Mouse (Mus musculus) embryonic facial prominence, embryonic 12.5 days (tissue): ENCODE results near the gene Gm44502. TPM values are rescaled to one million over a fixed set of nuclear protein-coding genes. Genes with fewer than 3 reads are reported as not detected.
A peak's percentile ranks its signal among the peaks of the same experiment; 100 is the strongest.

ENCODE experiments used
- ATAC-seq: fragments of 200-750 bp; cut with Nextera tagmentation; 2 replicates; pipeline ENCODE4 v1.8.0; 2017; ENCODE audit not compliant: insufficient number of reproducible peaks, insufficient read depth, low FRiP score, low TSS enrichment
- H3K27ac ChIP-seq: fragments of 300-500 bp; sonication (generic); 2 replicates; pipeline ENCODE4 v1.5.1; 2016; ENCODE audit warnings: mild to moderate bottlenecking
- H3K27me3 ChIP-seq: fragments of 300-500 bp; sonication (generic); 2 replicates; pipeline ENCODE4 v1.6.1; 2016; ENCODE audit warnings: mild to moderate bottlenecking, moderate library complexity
- H3K36me3 ChIP-seq: fragments of 300-500 bp; sonication (generic); 2 replicates; pipeline ENCODE4 v1.6.1; 2016; ENCODE audit warnings: mild to moderate bottlenecking
- H3K4me1 ChIP-seq: fragments of 300-500 bp; sonication (generic); 2 replicates; pipeline ENCODE4 v1.6.1; 2016
- H3K4me2 ChIP-seq: fragments of 300-500 bp; sonication (generic); replicated peaks from 2 replicates; pipeline ENCODE4 v1.6.1; 2016; ENCODE audit warnings: mild to moderate bottlenecking, moderate library complexity
- H3K4me3 ChIP-seq: fragments of 300-500 bp; sonication (generic); 2 replicates; pipeline ENCODE4 v1.5.1; 2016; ENCODE audit warnings: mild to moderate bottlenecking
- H3K9ac ChIP-seq: fragments of 300-500 bp; sonication (generic); 2 replicates; pipeline ENCODE4 v1.6.1; 2016; ENCODE audit warnings: mild to moderate bottlenecking, moderate library complexity
- H3K9me3 ChIP-seq: fragments of 300-500 bp; sonication (generic); 2 replicates; pipeline ENCODE4 v1.6.1; 2016; ENCODE audit warnings: mild to moderate bottlenecking, moderate library complexity
- WGBS: fragments of 180-500 bp; shearing (Covaris S2); methylation state at CpG from one replicate; pipeline ENCODE4 v1.1.7; 2016; 5-methylcytosine and 5-hydroxymethylcytosine counted together
- polyA plus RNA-seq: library from polyadenylated mRNA; unstranded; fragments of >200 nt; fragmentation: Nextera tagmentation; extraction: Ambion mirVana; gene quantifications from 2 replicates; pipeline ENCODE4 v1.2.1, GENCODE M21; 2016

Gene Gm44502
- polyA plus RNA-seq, result 0.22 TPM in 1 of 2 replicates, not detected in the other

DNA sequence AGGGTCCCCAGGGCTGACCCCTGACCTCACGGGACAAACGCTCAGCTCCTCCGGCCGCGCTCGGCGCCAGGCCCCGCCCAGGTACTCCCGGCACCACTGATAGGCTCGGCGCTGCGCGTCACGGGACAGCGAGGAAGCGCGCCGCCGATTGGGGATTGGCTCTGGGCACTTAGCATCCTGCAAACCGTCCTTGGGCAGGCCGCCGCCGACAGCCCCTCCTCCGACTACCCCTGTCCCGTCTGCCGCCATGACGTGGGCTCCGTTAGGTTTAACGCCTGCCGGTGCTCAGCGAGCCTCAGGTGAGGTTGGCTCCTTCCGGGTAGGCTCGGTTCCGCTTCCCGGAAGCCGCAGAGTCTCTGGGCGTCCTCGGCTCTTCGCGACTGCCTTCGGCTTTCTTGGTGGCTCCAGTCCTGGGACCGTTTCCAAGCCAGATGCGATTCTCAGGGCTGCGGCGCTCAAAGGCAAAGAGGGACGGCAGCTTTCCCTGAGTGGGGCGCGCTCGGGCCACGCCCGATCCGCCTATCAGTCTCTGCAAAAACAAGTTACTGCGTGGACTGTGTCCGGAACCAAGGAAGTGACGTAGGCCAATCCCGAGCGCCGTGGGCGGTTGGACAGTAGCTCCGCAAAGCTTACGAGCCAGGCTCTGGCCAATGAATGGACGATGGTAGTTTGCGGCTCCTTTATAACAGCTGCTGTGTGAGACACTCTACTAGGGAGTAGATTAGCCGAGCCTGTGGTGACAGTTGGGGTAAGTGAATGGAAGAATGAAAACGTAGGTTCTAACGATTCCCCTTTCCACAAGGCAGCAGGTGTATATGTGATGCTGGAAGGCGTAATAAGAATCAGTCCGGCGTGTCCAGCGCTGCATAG lies at the start of gene Gm44502, which contains the start of the genes C730034F03Rik and Chkb:
Gene Gm44502, minus strand, starts transcription at position 345 of the 870 bp plus-strand sequence.
Gene C730034F03Rik, plus strand, starts transcription at position 238 of the 870 bp plus-strand sequence.
Gene Chkb, minus strand, starts transcription at position 557 of the 870 bp plus-strand sequence.
- Histone ChIP-seq H3K27ac (peak within 1 kb of the TSS; percentile 93), H3K9ac (peak within 1 kb of the TSS; percentile 79), H3K9me3 (no peaks in the 10 kb centered on the region), H3K27me3 (0 out of 2 replicates have a peak, but pooled peaks cover 2% of the 10 kb centered on the region), H3K36me3 (peaks cover 19% of the 10 kb centered on the region), H3K4me1 (peaks cover 16% of the 10 kb centered on the region), H3K4me2 (peak within 1 kb of the TSS; percentile 84), H3K4me3 (peak within 1 kb of the TSS; percentile 67)
- peak; percentile 89 for ATAC-seq
- WGBS, result under 1% methylated on average over 70 of the region's 70 CpGs

DNA sequence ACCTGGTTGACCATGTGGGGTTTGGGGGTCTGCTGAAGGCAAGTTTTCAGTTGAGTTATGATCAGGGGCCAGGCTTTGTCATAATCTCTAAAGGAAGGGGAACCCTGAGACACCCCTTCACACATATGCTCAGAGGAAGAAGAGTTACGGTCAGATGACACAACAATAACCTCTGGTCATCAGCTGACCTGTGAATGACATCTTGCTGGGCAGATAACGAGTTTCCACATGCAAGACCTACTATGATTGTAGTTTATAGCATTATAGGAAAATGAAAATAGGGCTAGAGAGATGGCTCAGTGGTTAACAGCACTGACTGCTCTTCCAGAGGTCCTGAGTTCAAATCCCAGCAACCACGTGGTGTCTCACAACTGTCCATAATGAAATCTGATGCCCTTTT lies 49.1 kb upstream of the Gm44502 start:
- Histone ChIP-seq H3K27me3 (no peaks in the 10 kb centered on the region), H3K4me2 (no peak overlapping the region), H3K4me3 (no peak overlapping the region), H3K9me3 (peaks cover 6% of the 10 kb centered on the region; the same call in 1 of the 2 replicates), H3K4me1 (peaks cover 5% of the 10 kb centered on the region; the same call in 1 of the 2 replicates), H3K9ac (no peak overlapping the region), H3K36me3 (no peaks in the 10 kb centered on the region), H3K27ac (no peak overlapping the region)
- no peak for ATAC-seq
- 82% methylated on average over 3 of the region's 3 CpGs for WGBS

GRCm38 (mm10) chr15:89477806-89478205 lies 48.3 kb upstream of the Gm44502 start:
- Histone ChIP-seq H3K9me3 (peaks cover 6% of the 10 kb centered on the region; the same call in 1 of the 2 replicates), H3K27ac (no peak overlapping the region), H3K4me2 (no peak overlapping the region), H3K27me3 (no peaks in the 10 kb centered on the region), H3K9ac (no peak overlapping the region), H3K4me3 (no peak overlapping the region), H3K4me1 (peaks cover 5% of the 10 kb centered on the region; the same call in 1 of the 2 replicates), H3K36me3 (no peaks in the 10 kb centered on the region)
- 45% methylated on average over 8 of the region's 8 CpGs for WGBS
- ATAC-seq, result no peak

- Histone ChIP-seq H3K9ac (peak within 1 kb of the TSS; percentile 55), H3K36me3 (no peaks in the 10 kb centered on the region), H3K27ac (peak within 1 kb of the TSS; percentile 67; the same call in 1 of the 2 replicates), H3K4me2 (peak within 1 kb of the TSS; percentile 84), H3K27me3 (no peaks in the 10 kb centered on the region), H3K9me3 (peaks cover 2% of the 10 kb centered on the region; the same call in 1 of the 2 replicates), H3K4me3 (peak within 1 kb of the TSS; percentile 59), H3K4me1 (peaks cover 5% of the 10 kb centered on the region; the same call in 1 of the 2 replicates)
- no peak for ATAC-seq
- WGBS, result 24% methylated on average over 9 of the region's 9 CpGs
Measured at GRCm38 (mm10) chr15:89477091-89477491, 47.6 kb upstream of the Gm44502 start, which contains the start of gene Arsa. Gene Arsa (minus strand): TSS chr15:89477425.

DNA sequence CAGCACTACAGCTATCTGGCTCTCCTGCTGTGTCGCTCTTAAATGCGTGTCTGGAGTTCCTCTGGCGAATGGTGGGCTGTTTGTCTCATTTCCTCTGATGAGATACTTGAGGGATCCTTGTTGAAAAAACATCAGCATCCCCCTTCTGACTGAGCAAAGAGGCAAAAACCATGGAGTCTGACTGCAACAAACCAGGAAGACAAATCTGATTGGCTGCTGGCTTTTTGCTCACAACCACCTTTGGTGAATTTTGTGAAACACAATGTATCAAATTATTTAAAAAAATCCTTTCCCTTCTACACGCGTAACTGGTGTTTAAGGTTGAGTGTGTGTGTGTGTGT lies 46.9 kb upstream of the Gm44502 start:
- Histone ChIP-seq H3K4me1 (peaks cover 5% of the 10 kb centered on the region; the same call in 1 of the 2 replicates), H3K4me3 (peak overlapping the region; percentile 59), H3K36me3 (no peaks in the 10 kb centered on the region), H3K4me2 (peak overlapping the region; percentile 84), H3K27ac (peak overlapping the region; percentile 67; the same call in 1 of the 2 replicates), H3K9ac (peak overlapping the region; percentile 55), H3K9me3 (no peaks in the 10 kb centered on the region), H3K27me3 (no peaks in the 10 kb centered on the region)
- 6% methylated on average over 5 of the region's 5 CpGs for WGBS
- no peak for ATAC-seq

GRCm38 (mm10) chr15:89475611-89476474 lies 46.3 kb upstream of the Gm44502 start:
- H3K4me3 ChIP-seq, result peak overlapping the region; percentile 59
- ATAC-seq, result peak; percentile 97
- H3K4me1 ChIP-seq, result peaks cover 5% of the 10 kb centered on the region; the same call in 1 of the 2 replicates
- no peaks in the 10 kb centered on the region for H3K9me3 ChIP-seq
- WGBS, result 8% methylated on average over 44 of the region's 44 CpGs
- H3K27me3 ChIP-seq, result no peaks in the 10 kb centered on the region
- no peaks in the 10 kb centered on the region for H3K36me3 ChIP-seq
- H3K4me2 ChIP-seq, result peak overlapping the region; percentile 84
- H3K27ac ChIP-seq, result peak overlapping the region; percentile 67; the same call in 1 of the 2 replicates
- peak overlapping the region; percentile 55 for H3K9ac ChIP-seq

- Histone ChIP-seq H3K27me3 (no peaks in the 10 kb centered on the region), H3K9me3 (no peaks in the 10 kb centered on the region), H3K36me3 (no peaks in the 10 kb centered on the region), H3K4me2 (peak overlapping the region; percentile 84), H3K4me3 (peak overlapping the region; percentile 59), H3K4me1 (peaks cover 5% of the 10 kb centered on the region; the same call in 1 of the 2 replicates), H3K9ac (peak overlapping the region; percentile 55; the same call in 1 of the 2 replicates), H3K27ac (no peak overlapping the region)
- 90% methylated on average over 7 of the region's 7 CpGs for WGBS
- ATAC-seq, result 0 out of 2 replicates have a peak, but pooled peaks have one; percentile 5
Measured at GRCm38 (mm10) chr15:89475293-89475600, 45.8 kb upstream of the Gm44502 start.

- Histone ChIP-seq H3K27me3 (no peaks in the 10 kb centered on the region), H3K9ac (no peak overlapping the region), H3K4me3 (no peak overlapping the region), H3K4me2 (peak overlapping the region; percentile 84; the same call in 1 of the 2 replicates), H3K4me1 (peaks cover 5% of the 10 kb centered on the region; the same call in 1 of the 2 replicates), H3K9me3 (no peaks in the 10 kb centered on the region), H3K27ac (no peak overlapping the region), H3K36me3 (no peaks in the 10 kb centered on the region)
- no peak for ATAC-seq
- WGBS, result 93% methylated on average over 19 of the region's 19 CpGs
Measured at GRCm38 (mm10) chr15:89474596-89475292, 45.2 kb upstream of the Gm44502 start.

- H3K4me2 ChIP-seq, result no peak overlapping the region
- H3K4me3 ChIP-seq, result no peak overlapping the region
- no peak overlapping the region for H3K9ac ChIP-seq
- WGBS, result 94% methylated on average over 8 of the region's 8 CpGs
- H3K27me3 ChIP-seq, result no peaks in the 10 kb centered on the region
- no peak overlapping the region for H3K27ac ChIP-seq
- no peaks in the 10 kb centered on the region for H3K9me3 ChIP-seq
- H3K36me3 ChIP-seq, result no peaks in the 10 kb centered on the region
- ATAC-seq, result no peak
- H3K4me1 ChIP-seq, result peaks cover 5% of the 10 kb centered on the region; the same call in 1 of the 2 replicates
Measured at GRCm38 (mm10) chr15:89473921-89474320, 44.4 kb upstream of the Gm44502 start.

DNA sequence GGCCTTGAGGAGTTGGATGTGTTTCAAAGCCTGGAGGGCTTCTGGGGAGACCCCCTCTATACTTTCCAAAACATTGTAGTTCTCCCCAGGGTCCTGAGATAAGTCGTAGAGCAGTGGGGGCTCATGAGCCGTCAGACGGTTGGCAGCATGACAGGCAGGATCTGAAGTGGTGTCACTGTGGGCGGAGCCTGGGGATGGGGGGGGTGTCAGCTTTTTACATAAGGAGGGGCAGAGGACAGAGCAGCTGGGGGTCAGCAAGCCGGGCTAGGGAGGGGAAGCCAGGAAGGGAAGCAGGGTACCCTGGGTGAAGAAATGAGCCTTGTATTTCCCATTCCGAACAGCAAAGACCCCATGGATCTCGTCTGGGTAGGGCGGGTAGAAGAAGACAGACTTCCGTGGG lies 43.9 kb upstream of the Gm44502 start:
- Histone ChIP-seq H3K9me3 (no peaks in the 10 kb centered on the region), H3K9ac (no peak overlapping the region), H3K27ac (no peak overlapping the region), H3K4me1 (peaks cover 5% of the 10 kb centered on the region; the same call in 1 of the 2 replicates), H3K36me3 (no peaks in the 10 kb centered on the region), H3K4me3 (no peak overlapping the region), H3K27me3 (no peaks in the 10 kb centered on the region), H3K4me2 (no peak overlapping the region)
- WGBS, result 81% methylated on average over 9 of the region's 9 CpGs
- ATAC-seq, result no peak
